Mouse (Mus musculus): ENCODE data around the gene Zscan10.

The Zscan10 gene

GRCm38 (mm10) chr17:23644613-23645495 lies 44.2 kb downstream of the Zscan10 start, which contains the start of gene Mmp25:
Mmp25 (minus strand) TSS chr17:23645277.
- no peak for DNase-seq (ENCODE audit: extremely low read depth, low read depth, low spot score)

GRCm38 (mm10) chr17:23645894-23646293 lies 45.2 kb downstream of the Zscan10 start:
- DNase-seq (ENCODE audit: extremely low read depth, low read depth, low spot score), result no peak

GRCm38 (mm10) chr17:23651363-23651762 lies 50.7 kb downstream of the Zscan10 start:
- no peak for DNase-seq (ENCODE audit: extremely low read depth, low read depth, low spot score)

GRCm38 (mm10) chr17:23653324-23653723 lies 52.7 kb downstream of the Zscan10 start:
- DNase-seq (ENCODE audit: extremely low read depth, low read depth, low spot score), result no peak

- no peak for DNase-seq (ENCODE audit: extremely low read depth, low read depth, low spot score)
Observed at GRCm38 (mm10) chr17:23654001-23654400, 53.3 kb downstream of the Zscan10 start.

GRCm38 (mm10) chr17:23654410-23654809 lies 53.8 kb downstream of the Zscan10 start:
- no peak for DNase-seq (ENCODE audit: extremely low read depth, low read depth, low spot score)

GRCm38 (mm10) chr17:23658450-23658849 lies 57.8 kb downstream of the Zscan10 start:
- DNase-seq (ENCODE audit: extremely low read depth, low read depth, low spot score), result no peak

GRCm38 (mm10) chr17:23660117-23660875 lies 59.6 kb downstream of the Zscan10 start, which contains the start of gene Bicdl2:
Bicdl2 (plus strand) TSS chr17:23660506.
- DNase-seq (ENCODE audit: extremely low read depth, low read depth, low spot score), result no peak

Measured in fat pad, adult 2 months (tissue).